Mouse (Mus musculus) 3T3-L1 (cell line): ENCODE measurements around the gene Bola1.
"Not testable (repeated sequence)": the region's sequence is repeated elsewhere in the genome, so short reads cannot be mapped to it uniquely, and the experiment has no call there.

Source experiments
- DNase-seq: peaks from one replicate; pipeline ENCODE4 v3.0.0-alpha.2; 2015; ENCODE audit warnings: low read depth, low spot score

Bola1 gene

DNA sequence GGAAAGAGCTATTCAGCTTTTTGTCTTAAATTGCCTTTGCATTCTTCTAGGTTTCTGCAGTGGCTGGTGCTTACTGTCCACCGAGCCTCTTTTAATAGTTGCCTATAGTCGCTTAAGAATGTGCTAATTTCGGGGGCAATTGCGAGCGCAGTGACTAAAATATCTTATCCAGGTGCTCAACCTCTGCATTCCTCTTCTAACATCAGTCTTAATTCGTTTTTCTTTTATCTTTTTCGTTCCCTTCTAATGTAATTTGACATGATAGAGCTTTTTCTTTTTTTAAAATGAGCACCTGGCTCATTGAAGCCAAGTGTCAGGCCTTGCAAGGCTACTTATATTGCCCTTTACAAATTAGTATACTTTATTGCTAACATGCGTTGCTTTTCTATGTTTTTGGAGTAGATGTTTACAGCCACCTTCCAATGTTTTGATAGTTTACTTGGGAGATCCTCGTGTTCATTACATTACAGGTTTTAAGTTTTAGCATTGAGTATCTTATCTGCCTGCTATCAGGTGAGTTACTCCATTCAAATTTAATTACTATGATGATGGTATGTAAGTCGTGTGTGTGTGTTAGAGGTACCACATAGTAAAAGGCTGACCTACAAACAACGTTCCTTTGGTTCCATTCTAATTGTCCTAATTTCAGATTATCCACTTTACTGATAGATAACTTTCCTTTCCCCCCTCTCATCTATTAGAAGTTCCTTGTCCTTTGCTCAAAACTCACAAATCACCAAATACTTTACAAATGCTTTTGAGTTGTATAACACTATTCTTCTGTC lies 28.0 kb upstream of the Bola1 start:
- peak; percentile 41 for DNase-seq

DNA sequence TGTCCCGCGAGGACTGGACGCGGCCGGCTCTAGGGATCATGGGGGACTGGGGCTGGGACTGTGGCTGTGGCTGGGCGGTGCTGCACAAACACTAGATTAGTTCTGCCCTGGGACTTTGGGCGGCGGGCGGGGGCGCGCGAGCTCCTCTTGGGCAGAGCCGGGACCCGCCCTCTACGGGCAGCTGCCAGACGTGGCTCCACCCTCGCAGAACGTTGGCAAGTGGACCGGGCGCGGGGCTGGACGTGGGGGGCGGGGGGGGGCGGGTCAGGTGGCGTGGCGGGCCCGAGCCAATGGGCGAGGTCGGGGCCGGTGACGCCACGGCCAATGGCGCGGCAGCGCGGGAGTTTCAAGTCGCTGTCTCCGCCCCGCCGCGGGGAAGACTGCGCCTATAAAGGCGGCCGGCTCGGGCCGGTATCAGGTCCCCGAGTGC lies 26.9 kb upstream of the Bola1 start, which contains the start of gene Hist2h3c1:
Gene Hist2h3c1 (plus strand): TSS at position 259 of the 430 bp plus-strand sequence.
- DNase-seq = not testable (repeated sequence)

DNA sequence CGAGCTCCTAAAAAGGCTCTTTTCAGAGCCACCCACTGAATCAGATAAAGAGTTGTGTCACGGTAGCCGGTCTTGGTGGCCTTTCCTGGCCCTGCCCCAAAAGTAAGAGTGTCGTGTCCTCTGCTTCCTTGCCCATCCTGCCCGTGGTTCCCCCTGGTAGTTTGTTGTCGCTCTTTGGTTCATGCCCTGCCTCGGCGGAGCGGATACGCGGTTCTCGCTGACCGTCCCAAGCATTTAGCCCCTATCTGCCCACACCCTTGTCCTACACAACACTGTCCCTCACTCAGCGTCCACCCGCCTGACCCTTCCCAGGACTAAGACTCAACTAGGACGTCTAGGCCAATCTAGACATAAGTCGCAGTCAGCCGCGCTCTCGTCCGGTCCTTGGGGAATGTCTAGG lies 26.5 kb upstream of the Bola1 start:
- DNase-seq = not testable (repeated sequence)

DNA sequence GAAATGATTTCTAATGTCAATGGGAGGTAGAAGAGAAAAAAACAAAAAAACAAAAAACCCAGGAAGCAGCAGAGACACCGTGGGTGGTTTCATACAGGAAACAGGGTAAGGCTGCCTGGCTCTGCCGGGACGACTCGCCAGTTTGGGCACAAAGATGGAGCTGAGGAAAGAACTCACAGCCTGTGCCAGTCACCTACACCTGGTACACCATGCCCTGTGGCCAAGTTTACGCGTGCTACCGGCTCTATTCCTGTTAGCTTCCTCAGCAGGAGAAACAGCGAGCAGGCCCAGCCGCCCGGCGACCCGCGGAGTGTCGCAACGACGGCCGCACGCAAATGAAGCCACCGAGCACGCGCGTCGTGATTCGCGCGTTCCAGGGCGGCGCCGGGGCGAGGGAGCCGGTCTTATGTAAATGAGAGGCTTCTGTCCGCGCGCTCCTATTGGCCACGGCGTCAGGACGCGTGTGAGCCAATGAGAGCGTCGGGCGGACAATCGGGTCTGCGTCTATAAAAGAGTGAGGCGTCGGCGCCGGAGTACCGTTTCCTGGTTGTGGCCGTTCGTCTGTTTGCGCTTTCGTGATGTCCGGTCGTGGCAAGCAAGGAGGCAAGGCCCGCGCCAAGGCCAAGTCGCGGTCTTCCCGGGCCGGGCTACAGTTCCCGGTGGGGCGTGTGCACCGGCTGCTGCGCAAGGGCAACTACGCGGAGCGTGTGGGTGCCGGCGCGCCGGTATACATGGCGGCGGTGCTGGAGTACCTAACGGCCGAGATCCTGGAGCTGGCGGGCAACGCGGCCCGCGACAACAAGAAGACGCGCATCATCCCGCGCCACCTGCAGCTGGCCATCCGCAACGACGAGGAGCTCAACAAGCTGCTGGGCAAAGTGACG lies 25.7 kb upstream of the Bola1 start, which contains the start of gene Hist2h2aa1:
Gene Hist2h2aa1 (plus strand): TSS at position 495 of the 884 bp plus-strand sequence.
- DNase-seq = peak; percentile 77

DNA sequence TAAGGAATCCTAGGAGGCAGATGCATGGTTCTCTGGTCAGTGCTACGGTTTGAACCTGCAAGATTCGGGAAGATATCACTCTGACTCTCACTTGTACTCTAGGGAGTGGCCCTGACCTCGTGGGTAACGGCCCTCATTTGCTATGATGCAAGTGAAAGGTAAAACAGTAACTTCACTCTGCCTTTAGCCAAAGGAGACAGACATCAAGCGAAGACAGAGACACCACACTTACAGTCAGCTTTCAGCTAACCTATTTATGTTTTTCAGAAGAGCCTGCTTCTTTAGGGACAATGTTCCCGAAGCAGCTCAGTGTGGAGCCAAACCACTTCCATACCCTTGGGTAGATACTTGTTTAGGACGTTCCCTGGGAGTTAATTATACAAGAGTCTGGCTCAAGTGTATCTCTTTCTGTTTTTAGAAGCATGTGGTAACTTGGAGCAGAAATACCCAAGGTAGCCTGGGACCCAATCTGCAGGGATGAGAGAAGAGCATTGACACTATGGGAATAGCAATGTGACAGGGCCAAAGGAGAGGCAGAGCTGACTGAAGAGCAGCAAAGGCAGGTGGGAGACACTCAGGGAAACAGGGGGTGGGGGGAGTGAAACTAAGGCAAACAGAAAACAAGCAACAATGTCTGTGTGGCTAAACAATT lies 24.5 kb upstream of the Bola1 start:
- peak; percentile 32 for DNase-seq

DNA sequence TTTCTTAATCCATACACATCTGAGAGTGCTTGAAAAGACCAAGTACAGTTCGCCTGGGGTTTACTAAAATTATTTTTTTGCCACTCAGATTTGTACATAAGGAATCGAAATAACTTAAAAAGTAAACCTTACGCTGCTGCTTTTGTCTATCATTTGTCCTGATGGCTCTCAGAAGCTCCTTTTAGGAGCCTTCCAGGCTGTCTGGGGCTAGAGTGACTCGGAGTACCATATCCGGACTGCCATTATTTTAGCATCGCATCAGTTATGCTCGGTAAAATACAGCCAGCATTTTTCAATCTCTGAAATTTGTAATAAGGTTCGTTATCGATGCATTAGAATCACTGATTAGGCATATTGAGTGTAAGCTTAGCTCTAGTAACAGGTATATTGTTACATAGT lies 21.3 kb upstream of the Bola1 start:
- DNase-seq = no peak

DNA sequence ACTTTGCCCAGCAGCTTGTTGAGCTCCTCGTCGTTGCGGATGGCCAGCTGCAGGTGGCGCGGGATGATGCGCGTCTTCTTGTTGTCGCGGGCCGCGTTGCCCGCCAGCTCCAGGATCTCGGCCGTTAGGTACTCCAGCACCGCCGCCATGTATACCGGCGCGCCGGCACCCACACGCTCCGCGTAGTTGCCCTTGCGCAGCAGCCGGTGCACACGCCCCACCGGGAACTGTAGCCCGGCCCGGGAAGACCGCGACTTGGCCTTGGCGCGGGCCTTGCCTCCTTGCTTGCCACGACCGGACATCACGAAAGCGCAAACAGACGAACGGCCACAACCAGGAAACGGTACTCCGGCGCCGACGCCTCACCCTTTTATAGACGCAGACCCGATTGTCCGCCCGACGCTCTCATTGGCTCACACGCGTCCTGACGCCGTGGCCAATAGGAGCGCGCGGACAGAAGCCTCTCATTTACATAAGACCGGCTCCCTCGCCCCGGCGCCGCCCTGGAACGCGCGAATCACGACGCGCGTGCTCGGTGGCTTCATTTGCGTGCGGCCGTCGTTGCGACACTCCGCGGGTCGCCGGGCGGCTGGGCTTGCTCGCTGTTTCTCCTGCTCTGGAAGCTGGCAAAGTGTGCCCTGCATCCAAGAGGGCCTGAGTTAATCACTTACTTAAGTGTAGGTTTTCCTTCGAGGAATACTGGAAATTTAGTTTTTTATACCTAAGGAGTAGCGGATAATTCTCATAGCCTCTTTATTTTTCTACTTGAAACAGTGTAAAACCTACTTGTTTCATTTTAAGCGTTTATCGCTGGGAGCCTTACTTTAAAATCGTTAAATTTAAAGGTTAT lies 20.7 kb upstream of the Bola1 start, which contains the start of gene Hist2h2aa2:
Gene Hist2h2aa2 (minus strand): TSS at position 328 of the 850 bp plus-strand sequence.
- DNase-seq = peak; percentile 58

DNA sequence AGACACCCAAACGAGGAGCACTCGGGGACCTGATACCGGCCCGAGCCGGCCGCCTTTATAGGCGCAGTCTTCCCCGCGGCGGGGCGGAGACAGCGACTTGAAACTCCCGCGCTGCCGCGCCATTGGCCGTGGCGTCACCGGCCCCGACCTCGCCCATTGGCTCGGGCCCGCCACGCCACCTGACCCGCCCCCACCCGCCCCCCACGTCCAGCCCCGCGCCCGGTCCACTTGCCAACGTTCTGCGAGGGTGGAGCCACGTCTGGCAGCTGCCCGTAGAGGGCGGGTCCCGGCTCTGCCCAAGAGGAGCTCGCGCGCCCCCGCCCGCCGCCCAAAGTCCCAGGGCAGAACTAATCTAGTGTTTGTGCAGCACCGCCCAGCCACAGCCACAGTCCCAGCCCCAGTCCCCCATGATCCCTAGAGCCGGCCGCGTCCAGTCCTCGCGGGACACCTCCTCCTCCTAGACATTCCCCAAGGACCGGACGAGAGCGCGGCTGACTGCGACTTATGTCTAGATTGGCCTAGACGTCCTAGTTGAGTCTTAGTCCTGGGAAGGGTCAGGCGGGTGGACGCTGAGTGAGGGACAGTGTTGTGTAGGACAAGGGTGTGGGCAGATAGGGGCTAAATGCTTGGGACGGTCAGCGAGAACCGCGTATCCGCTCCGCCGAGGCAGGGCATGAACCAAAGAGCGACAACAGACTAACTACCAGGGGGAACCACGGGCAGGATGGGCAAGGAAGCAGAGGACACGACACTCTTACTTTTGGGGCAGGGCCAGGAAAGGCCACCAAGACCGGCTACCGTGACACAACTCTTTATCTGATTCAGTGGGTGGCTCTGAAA lies 19.7 kb upstream of the Bola1 start, which contains the start of gene Hist2h3c2:
Gene Hist2h3c2 (minus strand): TSS at position 174 of the 840 bp plus-strand sequence.
- not testable (repeated sequence) for DNase-seq

DNA sequence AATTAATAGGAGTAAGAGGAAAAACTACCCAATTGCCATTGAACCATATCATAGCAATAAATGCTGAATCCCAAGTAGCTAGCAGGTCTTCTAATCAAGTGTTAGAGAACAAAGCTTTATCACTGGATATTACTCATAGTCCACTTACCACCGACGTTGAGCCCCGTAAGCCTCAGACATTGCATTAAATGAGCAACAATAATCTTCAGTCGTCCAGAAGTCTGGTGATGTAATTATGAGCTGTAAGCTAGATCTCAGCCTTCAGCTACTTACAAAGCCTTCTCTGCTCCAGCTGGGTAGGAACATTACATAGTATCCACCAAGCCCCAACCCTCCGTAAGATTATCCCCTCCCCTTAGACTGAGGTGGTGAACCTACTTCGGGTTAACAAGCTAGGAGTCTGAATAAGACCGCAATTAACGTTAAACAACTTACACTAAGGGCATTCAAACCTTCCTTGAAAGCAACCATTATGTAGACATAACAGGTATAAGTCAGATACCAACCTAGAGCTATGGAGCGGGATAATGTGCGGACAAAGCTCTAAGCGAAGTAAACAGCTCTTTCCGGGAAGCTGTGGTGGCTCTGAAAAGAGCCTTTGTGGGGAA lies 18.5 kb upstream of the Bola1 start:
- peak; percentile 81 for DNase-seq

DNA sequence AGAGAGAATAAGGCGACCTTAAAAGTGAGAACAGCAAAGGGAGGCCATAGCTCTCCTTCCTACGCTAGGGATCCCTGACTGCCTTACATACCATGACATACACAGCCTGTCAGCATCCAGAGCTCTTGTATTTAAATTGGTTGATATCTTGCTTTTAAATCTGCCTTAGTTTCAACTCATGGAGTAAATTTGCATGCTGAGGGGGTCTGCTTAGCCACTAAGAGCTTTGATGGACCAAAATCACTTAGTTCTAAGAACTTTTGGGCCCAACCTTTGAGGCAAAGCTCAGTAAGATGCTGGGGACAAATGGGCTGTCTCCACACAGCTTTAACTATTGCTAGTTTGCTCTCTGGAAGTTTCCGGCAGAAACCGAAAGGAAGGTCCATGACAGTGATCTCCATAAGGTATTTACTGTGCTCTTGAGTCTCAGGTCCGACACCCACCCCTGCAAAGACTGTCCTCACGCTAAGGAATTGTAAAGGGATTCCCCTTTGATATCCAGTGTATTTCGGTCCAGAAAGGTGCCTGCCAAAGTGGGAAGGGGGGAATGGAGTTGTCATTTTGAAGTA lies 17.9 kb upstream of the Bola1 start:
- peak; percentile 62 for DNase-seq

DNA sequence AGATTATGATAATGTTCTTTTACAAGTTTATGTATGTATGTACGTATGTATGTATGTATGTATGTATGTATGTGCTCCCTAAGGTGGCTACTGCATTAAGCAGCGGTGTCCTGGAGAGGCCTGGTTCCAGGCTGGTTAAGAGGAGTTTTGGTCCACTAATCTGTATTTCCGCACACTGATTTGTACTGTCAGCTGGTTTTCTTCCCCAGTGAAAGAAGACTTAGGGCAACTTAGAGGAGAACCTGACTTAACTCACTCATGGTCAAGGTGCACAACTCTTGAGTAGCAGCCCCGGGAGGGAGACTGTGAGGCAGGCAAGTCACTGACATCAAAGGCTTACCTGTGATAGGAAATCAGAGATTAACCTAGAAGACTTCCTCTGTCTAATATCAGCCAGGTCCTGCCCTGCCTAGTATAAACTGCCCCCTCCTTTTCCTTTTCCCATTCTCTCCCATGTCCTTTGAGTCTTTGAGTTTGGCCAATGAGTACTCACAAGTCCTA lies 17.4 kb upstream of the Bola1 start:
- no peak for DNase-seq

DNA sequence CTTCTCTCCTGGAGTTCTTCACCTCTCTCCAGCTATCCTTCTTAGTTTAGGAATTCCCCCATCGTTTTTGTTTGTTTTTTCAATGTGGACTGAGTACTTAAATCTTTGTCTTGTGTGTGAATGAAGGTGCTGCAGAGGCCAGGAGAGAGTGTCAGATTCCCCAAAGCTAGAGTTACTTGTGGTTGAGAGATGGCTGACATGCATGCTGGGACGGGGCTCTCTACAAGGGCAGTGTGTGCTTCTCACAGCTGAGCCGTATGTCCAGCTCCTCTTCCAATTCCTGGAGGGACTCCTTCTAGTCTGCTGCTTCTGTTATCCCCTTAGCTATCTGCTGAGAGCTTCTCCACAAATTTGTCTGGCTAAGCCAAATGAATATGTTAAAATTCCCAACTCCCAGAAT lies 16.3 kb upstream of the Bola1 start:
- no peak for DNase-seq

DNA sequence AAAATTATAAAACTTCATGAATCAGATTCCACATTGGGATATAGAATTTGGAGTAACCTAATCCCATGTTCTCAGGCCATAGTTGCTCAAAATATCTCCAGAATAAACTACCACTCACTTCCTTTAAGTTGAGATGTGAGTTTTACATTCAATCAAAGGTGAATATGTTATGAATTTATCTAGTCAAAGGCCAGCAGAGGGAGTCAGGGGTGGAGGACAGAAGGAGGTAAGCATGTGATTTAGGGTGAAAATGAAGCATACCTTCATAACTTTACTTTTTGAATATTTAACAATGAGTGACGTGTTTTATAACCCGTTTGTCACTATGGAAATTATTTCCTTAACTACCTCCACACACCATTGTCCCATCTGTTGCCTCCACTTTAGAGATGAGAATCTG lies 15.4 kb upstream of the Bola1 start:
- DNase-seq = no peak

DNA sequence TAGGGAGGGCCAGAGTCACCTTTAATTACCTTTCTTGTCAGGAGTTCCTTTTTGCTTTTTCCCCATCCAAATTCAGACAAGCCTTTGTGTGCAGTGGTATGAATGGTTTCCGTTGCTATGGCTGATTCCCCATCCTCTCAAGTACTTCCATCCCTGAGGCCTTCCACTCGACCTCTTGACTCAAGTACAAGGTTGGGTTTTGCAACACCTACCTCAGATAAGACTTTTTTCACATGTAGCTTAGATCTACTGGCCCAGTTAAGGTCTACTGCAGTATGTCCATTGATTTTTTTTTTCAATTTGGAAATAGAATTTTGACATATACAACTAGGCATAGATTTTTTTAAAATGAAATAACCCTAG lies 12.2 kb upstream of the Bola1 start:
- DNase-seq = no peak

DNA sequence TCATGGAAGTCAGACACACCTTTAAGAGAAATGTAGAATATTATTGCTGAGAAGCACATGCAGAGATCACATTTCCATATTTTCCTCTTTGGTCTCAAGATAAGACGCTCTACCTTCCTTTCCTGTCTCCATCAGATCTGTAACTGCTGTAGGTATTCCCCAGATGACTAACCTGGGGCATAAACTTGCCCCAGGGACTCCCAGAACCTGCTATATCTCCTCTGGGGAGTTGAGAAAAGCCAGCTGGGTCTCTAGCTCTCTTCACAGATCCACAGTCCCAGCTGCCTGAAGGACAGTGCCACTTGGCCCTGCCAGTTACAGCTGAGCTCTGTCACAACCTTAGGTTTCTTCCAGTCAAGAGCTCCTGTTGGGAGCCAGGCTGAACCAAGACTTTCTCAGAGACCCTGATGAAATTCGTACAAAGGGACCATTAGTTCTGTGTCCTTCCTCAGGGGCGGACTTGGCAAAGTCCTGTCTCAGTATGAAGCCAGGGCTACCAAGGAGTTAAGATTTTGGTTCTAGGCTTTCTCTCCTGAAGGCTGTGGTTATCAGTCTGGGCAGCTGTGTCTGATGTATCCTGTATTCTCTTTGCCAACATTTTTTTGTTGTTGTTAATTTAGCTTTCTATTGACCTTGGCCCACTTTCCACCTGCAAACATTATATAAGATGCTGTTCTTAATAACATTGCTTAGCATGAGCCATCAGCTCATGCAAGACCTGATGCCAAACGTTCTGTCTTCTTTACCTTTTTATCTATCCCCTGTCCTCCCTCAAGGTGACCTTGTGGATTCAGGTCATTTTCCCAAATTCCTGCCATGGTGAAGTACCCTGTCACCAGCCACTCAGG lies 11.6 kb upstream of the Bola1 start:
- no peak for DNase-seq

DNA sequence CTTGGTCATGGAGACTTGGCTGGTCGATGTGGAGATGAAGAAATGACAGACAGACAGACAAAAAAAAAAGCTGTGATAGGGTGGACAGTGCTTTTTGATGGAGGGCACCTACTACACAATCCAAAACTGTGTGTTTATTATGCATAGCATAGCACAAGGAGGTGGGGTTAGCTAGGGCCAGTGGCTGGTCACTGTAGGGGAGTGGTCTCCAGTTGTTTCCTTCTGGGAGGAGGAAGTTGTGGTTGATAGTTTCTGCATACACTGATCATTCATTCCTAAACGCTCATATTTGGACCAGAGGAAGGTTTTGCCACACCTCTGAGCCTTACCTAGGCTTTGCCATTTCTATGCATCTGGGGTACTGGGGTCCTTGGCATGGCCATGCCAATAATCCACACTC lies 10.9 kb upstream of the Bola1 start:
- DNase-seq = no peak

DNA sequence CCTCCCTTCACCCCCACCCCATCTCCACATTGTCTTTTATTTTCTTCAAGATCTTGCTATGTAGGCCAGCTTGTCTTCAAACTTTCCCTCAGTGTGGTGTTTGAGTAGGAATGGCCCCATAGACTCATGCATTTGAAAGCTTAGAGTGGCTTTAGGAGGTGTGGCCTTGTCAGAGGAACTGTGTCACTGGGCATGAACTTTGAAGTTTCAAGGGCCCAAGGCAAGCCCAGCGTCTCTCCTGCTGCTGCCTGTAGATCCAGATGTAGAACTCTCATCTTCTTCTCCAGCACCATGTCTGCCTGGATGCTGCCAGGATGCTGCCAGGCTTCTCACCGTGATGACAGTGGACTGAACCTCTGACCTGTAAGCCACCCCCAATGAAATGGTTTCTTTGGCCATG lies 9.3 kb upstream of the Bola1 start:
- DNase-seq = no peak
